Mouse (Mus musculus) forebrain, postnatal 0 days (tissue): ENCODE data around the gene Cd9. TPM values are rescaled to one million over a fixed set of nuclear protein-coding genes. Genes with fewer than 3 reads are reported as not detected.

Experiments used
- ATAC-seq: fragments of 200-750 bp; cut with Nextera tagmentation; 2 replicates; pipeline ENCODE4 v1.8.0; 2017; ENCODE audit warnings: mild to moderate bottlenecking, moderate library complexity
- DNase-seq: peaks from one replicate; pipeline ENCODE4 v3.0.0-alpha.2; 2015
- H3K27ac ChIP-seq: fragments of 300-500 bp; sonication (generic); 2 replicates; pipeline ENCODE4 v1.5.1; 2014; ENCODE audit warnings: low read depth, mild to moderate bottlenecking, antibody characterized with exemption, low read length, moderate library complexity, mixed read lengths
- H3K27me3 ChIP-seq: fragments of 300-500 bp; sonication (generic); 2 replicates; pipeline ENCODE4 v1.6.1; 2014; ENCODE audit warnings: mild to moderate bottlenecking, low read length, mixed read lengths; ENCODE audit not compliant: insufficient read depth
- H3K36me3 ChIP-seq: fragments of 300-500 bp; sonication (generic); 2 replicates; pipeline ENCODE4 v1.6.1; 2014; ENCODE audit warnings: mild to moderate bottlenecking, moderate library complexity; ENCODE audit not compliant: insufficient read depth
- H3K4me1 ChIP-seq: fragments of 300-500 bp; sonication (generic); 2 replicates; pipeline ENCODE4 v1.6.1; 2014; ENCODE audit warnings: antibody characterized with exemption; ENCODE audit not compliant: insufficient read depth
- H3K4me2 ChIP-seq: fragments of 300-500 bp; sonication (generic); 2 replicates; pipeline ENCODE4 v1.6.1; 2014; ENCODE audit warnings: low read depth, mild to moderate bottlenecking, moderate library complexity
- H3K4me3 ChIP-seq: fragments of 300-500 bp; sonication (generic); 2 replicates; pipeline ENCODE4 v1.5.1; 2014; ENCODE audit warnings: low read depth, low read length, mixed read lengths
- H3K9ac ChIP-seq: fragments of 300-500 bp; sonication (generic); 2 replicates; pipeline ENCODE4 v1.6.1; 2014; ENCODE audit warnings: mild to moderate bottlenecking
- H3K9me3 ChIP-seq: fragments of 300-500 bp; sonication (generic); 2 replicates; pipeline ENCODE4 v1.6.1; 2016; ENCODE audit warnings: low read length
- CTCF ChIP-seq: sonication (generic); IDR thresholded peaks from 2 replicates; pipeline ENCODE4 v1.5.1; 2016; ENCODE audit warnings: antibody characterized with exemption, control low read depth, low read depth
- WGBS: fragments of 180-500 bp; shearing (Covaris S2); extraction: QIAGEN DNeasy Blood & Tissue Kit; methylation state at CpG from one replicate; pipeline ENCODE4 v1.1.7; 2014; 5-methylcytosine and 5-hydroxymethylcytosine counted together
- polyA plus RNA-seq: library from polyadenylated mRNA; unstranded; fragments of >200 nt; fragmentation: Nextera tagmentation; extraction: Ambion mirVana; gene quantifications from 2 replicates; pipeline ENCODE4 v1.2.1, GENCODE M21; 2015
- total RNA-seq: library from RNA; depleted of rRNA; stranded (reverse); fragments of >200 nt; gene quantifications from 2 replicates; pipeline ENCODE4 v1.2.3, GENCODE M21; 2014

Cd9 gene
- total and polyA plus RNA-seq, 2 experiments from 2014 or later = 57.4 to 140 TPM

DNA sequence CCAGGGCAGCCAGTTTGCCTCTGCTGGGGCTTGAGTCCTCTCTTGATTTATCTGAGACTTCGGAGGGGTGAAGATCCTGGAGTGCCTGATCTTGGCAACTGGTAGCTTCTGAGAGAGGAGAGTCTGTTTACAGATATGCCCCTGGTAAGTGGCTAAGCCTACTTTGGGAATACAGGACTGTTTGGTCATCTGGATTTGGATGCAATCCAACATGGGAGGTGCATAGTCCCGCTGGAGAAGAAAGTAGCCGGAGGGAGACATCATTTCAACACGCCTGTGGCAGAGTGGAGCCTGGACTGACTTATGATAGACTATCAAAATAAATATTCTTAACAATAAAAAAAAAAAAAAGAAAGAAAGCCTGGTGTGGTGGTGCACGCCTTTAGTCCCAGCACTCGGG is 64.8 kb downstream of the Cd9 start:
- 84% methylated on average over 6 of the region's 6 CpGs for WGBS
- no peaks in the 10 kb centered on the region for H3K9me3 ChIP-seq
- no peaks in the 10 kb centered on the region for H3K4me1 ChIP-seq
- no peak overlapping the region for H3K27ac ChIP-seq
- H3K27me3 ChIP-seq = no peaks in the 10 kb centered on the region
- no peak overlapping the region for H3K4me3 ChIP-seq
- no peak overlapping the region for H3K4me2 ChIP-seq
- DNase-seq (no peak), ATAC-seq (no peak)
- no peak overlapping the region for H3K9ac ChIP-seq
- no peak for TF ChIP-seq CTCF
- no peaks in the 10 kb centered on the region for H3K36me3 ChIP-seq

GRCm38 (mm10) chr6:125426383-125427360 is 67.9 kb downstream of the Cd9 start:
- Histone ChIP-seq H3K9ac (peak overlapping the region; percentile 51), H3K4me2 (peak overlapping the region; percentile 81), H3K9me3 (no peaks in the 10 kb centered on the region), H3K4me1 (no peaks in the 10 kb centered on the region; the same call in 1 of the 2 replicates), H3K36me3 (no peaks in the 10 kb centered on the region), H3K27ac (no peak overlapping the region), H3K4me3 (peak overlapping the region; percentile 38), H3K27me3 (no peaks in the 10 kb centered on the region)
- WGBS = 3% methylated on average over 25 of the region's 25 CpGs
- ATAC-seq = peak; percentile 93
- peak; percentile 83 for DNase-seq
- peak; percentile 91 for TF ChIP-seq CTCF

DNA sequence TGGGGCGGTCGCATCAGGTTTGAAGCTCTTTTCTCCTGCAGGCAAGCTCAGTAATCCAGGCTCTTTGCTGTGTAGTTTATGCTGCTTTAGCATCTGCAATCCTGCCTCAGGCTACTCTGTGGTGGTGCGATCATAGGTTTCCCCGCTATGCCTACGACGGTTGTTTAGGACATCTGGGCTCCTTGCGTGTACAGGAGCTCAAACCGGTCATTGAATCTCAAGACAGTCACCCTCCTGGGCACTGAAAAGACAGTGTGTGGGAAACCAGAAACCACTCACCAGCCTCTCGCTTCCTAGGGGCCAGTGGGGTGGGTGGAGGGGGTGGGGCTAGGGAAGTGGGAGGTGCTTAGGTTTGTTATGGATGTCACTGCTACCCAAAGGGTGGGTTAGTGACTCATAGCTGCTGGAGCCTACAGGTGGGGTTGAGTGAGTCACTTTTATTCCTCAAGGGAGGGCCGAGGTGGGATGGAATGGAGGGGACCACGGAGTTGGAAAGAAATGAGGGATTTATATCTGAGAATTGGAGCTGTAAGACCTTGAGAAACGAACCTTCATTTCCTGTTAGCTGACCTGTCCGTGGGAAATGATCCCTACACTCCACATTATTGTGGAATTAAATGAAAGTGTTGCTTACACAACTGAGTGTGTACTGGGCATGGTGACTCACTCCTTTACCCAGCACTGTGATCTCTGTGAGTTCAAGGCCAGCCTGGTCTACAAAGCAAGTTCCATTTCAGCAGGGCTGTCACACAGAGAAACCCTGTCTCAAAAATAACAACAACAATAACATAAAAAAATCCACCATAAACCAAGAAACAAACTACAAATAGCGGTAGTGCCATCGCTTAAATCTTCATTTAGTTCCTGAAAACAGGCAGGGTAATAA is 69.1 kb downstream of the Cd9 start:
- Histone ChIP-seq H3K9me3 (no peaks in the 10 kb centered on the region), H3K4me1 (no peaks in the 10 kb centered on the region; the same call in 1 of the 2 replicates), H3K36me3 (no peaks in the 10 kb centered on the region), H3K4me2 (no peak overlapping the region), H3K4me3 (no peak overlapping the region), H3K9ac (no peak overlapping the region), H3K27ac (no peak overlapping the region), H3K27me3 (no peaks in the 10 kb centered on the region)
- no peak for TF ChIP-seq CTCF
- DNase-seq (no peak), ATAC-seq (no peak)
- WGBS = 61% methylated on average over 15 of the region's 15 CpGs

DNA sequence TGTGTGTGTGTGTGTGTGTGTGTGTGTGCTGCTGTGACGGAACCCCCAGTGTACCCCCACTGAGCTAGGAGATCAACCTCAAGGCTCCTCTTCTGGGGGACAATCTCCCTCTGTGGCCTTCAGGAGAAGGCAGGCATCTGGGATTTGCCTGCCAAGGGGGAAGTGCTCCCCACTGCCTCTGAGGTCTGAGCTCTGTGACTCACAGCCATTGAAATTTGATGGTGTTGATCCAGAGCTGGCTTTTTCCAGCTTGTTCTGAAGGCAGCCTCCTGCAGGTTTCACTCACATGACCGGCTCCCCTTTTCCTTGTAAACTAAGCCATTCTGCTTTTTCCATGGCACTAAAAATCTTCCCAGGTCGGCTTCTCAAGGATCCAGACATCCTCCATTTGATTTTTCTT is 70.4 kb downstream of the Cd9 start:
- Histone ChIP-seq H3K27ac (no peak overlapping the region), H3K36me3 (no peaks in the 10 kb centered on the region), H3K27me3 (no peaks in the 10 kb centered on the region), H3K4me2 (no peak overlapping the region), H3K9me3 (no peaks in the 10 kb centered on the region), H3K4me1 (no peaks in the 10 kb centered on the region; the same call in 1 of the 2 replicates), H3K4me3 (no peak overlapping the region), H3K9ac (no peak overlapping the region)
- no peak for TF ChIP-seq CTCF
- 75% methylated on average over 3 of the region's 3 CpGs for WGBS
- ATAC-seq (no peak), DNase-seq (no peak)

DNA sequence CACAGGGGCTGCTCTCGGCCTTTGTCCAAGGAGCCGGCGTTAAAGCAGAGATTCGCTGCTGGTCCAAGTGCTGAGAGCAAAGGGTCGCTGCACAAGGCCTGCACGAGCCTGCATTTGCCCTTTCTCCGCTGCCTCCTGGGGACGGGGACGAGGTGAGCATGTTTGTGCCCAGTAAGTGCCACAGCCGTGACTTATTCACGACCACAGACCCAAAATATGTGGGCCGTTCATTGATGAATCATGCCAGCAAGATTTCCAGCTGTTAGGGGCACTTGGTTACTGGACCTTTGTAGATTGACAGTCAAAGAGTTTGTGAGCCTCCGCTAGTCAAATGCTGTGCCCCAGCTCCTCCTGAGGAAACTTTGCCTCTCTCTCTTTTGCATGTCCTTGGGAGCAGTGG is 71.1 kb downstream of the Cd9 start:
- DNase-seq (no peak), ATAC-seq (no peak)
- Histone ChIP-seq H3K9me3 (no peaks in the 10 kb centered on the region), H3K4me3 (no peak overlapping the region), H3K4me2 (no peak overlapping the region), H3K36me3 (no peaks in the 10 kb centered on the region), H3K4me1 (no peaks in the 10 kb centered on the region; the same call in 1 of the 2 replicates), H3K27ac (no peak overlapping the region), H3K9ac (no peak overlapping the region), H3K27me3 (no peaks in the 10 kb centered on the region)
- no peak for TF ChIP-seq CTCF
- 45% methylated on average over 13 of the region's 13 CpGs for WGBS

DNA sequence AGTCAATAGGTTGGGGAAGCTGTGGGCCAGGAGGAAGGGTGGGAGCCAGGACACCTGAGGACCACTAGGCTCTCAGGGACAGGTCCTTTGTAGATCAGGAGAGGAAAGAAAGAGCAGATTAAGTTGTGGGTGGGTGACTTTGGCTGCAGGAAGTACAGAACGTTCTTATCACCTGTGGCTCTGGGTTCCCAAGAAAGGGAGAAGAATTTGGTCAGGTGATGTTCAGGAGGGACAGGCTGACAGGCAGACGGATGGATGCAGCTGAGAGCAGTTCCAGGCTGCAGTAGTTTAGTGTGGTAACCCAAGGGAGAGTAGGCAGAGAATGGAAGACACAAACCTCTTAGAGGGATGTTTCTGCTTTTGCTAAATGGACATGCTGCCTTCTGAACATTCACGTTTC is 71.5 kb downstream of the Cd9 start:
- Histone ChIP-seq H3K9me3 (no peaks in the 10 kb centered on the region), H3K27ac (no peak overlapping the region), H3K36me3 (no peaks in the 10 kb centered on the region), H3K9ac (no peak overlapping the region), H3K27me3 (no peaks in the 10 kb centered on the region), H3K4me3 (no peak overlapping the region), H3K4me1 (no peaks in the 10 kb centered on the region; the same call in 1 of the 2 replicates), H3K4me2 (peak overlapping the region; percentile 41; the same call in 1 of the 2 replicates)
- no peak for TF ChIP-seq CTCF
- no peak for ATAC-seq
- 58% methylated on average over 3 of the region's 3 CpGs for WGBS
- DNase-seq = no peak
